Mouse (Mus musculus) cerebellum, adult 2 months (tissue): ENCODE results near the gene Inka1.

ENCODE experiments used
- CTCF ChIP-seq: fragments of 200-500 bp; IDR thresholded peaks from 2 replicates; pipeline ENCODE4 v1.5.1; 2011; ENCODE audit warnings: low read depth, mild to moderate bottlenecking, control low read depth, low read length, moderate library complexity, borderline replicate concordance; ENCODE audit not compliant: insufficient read depth
- POLR2A ChIP-seq: fragments of 200-500 bp; IDR thresholded peaks from 2 replicates; pipeline ENCODE4 v1.6.1; 2011; ENCODE audit warnings: low read length, control low read depth, borderline replicate concordance; ENCODE audit not compliant: insufficient read depth

- TF ChIP-seq POLR2A (no peak), CTCF (no peak)
Measured at GRCm38 (mm10) chr9:107978815-107979214, 6.9 kb downstream of the Inka1 start.
